Mouse (Mus musculus) large intestine, adult 2 months (tissue): Measurements from ENCODE around the gene Slc28a2. TPM values are rescaled to one million over a fixed set of nuclear protein-coding genes. Genes with fewer than 3 reads are reported as not detected.
A peak's percentile ranks its signal among the peaks of the same experiment; 100 is the strongest.
"Not testable (repeated sequence)": the region's sequence is repeated elsewhere in the genome, so short reads cannot be mapped to it uniquely, and the experiment has no call there.

Source experiments
- DNase-seq: peaks from one replicate; pipeline ENCODE4 v3.0.0-alpha.2; 2012; ENCODE audit warnings: low read depth, low spot score
- WGBS: fragments of 180-500 bp; shearing (Covaris S2); methylation state at CpG from one replicate; pipeline ENCODE4 v1.1.7; 2018; 5-methylcytosine and 5-hydroxymethylcytosine counted together
- polyA plus RNA-seq: library from polyadenylated mRNA; depleted of rRNA; stranded (reverse); fragments of >200 nt; gene quantifications from 2 replicates; pipeline ENCODE4 v1.2.3, GENCODE M21; 2012; rRNA removed

Slc28a2 gene
- polyA plus RNA-seq: 30.9 and 99.3 TPM in 2 replicates

DNA sequence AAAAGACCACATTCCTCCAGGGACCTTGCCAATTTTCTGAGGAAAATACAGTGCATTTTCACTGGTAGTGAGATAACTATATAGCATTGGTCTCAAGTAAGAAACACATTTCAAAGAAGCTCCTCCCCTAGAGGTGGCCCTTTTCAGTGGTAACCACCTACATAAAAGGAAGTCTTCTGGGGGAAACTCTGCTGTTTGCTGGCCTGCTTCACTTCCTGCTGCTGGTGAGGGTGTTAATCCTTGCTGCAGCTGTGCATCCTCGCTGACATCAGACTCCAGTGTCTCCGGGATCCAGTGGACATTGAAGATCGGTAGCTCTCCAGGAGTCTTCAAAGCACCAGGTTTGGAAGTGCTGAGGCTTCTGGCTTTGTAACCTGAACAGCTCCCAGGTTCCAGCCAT is at the start of gene Slc28a2:
TSS of gene Slc28a2 (plus strand) at position 278 of the 400 bp plus-strand sequence.
- WGBS: 23% methylated on average over 3 of the region's 3 CpGs

DNA sequence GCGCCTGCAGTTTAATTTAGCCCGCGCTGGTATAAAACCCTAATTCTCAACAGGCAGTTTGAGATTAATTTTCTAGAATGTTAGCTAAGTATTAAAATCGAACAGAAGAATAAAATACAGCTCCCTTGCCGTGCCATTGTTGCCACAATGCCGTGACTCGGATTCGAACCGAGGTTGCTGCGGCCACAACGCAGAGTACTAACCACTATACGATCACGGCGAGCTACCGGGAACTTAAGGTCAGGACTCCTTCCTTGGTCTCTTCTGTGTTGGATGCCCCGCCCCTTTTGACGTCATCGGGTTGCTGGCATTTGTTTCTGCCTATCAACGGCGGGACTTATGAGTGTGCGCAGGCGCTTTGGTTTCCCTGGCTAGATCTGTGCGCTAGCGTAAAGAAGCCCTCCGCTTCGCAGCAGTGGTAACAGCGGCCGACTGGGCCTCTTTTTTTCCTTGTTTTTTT is 49.0 kb upstream of the Slc28a2 start:
- WGBS: under 1% methylated on average over 28 of the region's 28 CpGs
- peak; percentile 75 for DNase-seq

More for the DNA sequence above, at the start of gene Slc28a2:
- DNase-seq: not testable (repeated sequence)

DNA sequence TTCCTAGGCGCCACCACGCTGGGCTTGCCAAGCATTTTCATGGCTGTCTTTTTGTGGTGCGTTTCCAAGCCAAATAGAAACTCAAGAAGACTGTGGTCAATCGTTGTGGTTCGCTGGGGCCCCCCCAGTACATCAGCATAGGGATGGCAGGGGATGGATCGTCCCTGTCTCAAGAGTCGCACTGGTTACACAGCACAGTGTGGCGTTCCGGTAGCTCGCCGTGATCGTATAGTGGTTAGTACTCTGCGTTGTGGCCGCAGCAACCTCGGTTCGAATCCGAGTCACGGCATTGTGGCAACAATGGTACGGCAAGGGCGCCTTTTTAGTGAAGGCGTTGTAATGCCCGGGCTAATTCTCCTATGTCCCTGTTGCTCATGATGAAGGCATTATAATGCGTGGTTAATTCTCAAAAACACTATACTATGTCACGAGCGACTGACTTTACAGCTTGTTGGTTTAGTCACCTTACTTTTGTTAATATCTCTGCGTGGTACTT is 48.5 kb upstream of the Slc28a2 start:
- under 1% methylated on average over 26 of the region's 26 CpGs for WGBS
- DNase-seq: no peak

DNA sequence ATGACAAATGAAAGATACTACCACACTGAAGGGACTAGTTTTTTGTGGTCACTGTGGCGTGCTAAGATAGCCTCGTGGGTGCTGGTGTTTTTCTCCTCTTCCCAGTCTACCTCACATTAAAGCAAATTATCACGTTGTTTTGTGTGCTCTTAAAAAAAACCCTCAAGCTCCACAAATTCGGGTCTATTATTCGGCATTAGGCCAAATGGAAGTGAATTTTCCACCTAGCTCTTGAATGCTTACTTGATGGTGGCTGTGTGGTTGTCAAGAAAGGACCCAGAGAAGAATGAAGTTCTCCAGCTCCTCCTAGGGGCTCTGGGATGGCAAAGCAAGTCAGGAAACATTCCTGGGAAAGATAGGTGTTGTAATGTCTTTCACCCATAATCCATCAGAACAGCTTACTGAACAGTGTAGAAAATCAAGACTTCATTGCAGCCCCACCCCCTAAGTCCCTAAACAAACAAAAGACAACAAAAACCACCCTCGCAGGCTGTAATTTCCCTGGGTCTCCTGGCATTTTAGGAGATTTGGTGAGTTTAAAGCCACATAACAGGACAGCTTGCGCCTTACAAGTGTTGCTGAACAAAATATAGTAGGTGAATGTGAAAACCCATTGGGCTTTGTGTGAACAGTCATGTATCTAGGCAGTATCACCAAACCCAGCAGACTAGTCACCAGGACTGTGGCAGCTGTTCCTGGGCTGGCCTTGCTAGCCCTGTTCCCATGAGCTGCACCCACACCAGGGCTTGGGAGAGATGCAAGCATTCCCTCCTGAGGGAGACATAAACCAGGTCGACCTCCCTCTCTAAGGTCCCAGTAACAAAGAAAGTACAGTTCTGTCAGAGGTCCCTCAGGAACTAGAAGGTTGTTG is 47.6 kb upstream of the Slc28a2 start:
- WGBS: 21% methylated on average over 8 of the region's 8 CpGs
- DNase-seq: no peak

DNA sequence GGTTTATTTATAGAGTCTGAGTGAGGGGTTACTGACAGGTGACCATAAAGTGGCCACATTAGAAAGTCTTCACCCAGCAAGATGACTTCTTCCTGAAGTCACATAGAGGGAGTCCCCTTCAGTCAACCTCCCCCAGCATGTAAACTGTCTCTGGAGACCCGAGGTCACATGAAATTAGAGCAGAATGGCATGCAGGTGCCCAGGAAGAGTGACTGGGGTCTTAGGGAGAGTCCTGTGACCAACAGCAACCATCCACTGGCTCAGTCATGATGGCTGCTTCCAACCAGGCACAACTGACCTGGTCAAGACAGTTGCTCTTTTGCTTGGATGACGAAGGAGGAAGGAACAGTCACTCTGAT is 47.0 kb upstream of the Slc28a2 start:
- no peak for DNase-seq
- WGBS: 57% methylated on average over 2 of the region's 2 CpGs

DNA sequence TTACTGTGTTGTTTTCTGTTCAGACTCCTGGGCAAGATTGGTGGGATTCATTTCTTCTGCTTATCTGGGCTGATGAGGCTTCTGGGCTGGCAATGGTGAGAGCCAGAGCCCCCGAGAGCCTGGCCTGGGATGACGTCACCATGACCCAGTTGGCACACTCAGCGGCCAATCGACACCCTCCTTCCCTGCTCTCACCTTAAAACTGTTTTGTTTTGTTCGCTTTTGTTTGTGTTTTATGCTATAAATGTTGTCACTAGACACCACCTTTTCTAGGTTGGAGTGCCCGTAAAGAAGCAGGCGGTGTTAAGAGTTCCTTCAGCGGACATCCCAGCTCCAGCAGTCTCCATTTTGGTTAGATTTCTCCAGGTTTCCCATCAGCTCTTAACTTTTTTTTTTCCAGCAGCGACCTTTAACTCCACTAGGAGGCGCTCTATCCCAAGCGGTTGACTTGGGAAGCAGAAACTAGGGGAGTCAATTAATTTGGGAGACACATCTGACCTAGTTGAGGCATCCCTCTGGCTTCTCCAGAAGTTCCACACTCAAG is 45.4 kb upstream of the Slc28a2 start:
- 7% methylated on average over 11 of the region's 11 CpGs for WGBS
- DNase-seq: no peak

DNA sequence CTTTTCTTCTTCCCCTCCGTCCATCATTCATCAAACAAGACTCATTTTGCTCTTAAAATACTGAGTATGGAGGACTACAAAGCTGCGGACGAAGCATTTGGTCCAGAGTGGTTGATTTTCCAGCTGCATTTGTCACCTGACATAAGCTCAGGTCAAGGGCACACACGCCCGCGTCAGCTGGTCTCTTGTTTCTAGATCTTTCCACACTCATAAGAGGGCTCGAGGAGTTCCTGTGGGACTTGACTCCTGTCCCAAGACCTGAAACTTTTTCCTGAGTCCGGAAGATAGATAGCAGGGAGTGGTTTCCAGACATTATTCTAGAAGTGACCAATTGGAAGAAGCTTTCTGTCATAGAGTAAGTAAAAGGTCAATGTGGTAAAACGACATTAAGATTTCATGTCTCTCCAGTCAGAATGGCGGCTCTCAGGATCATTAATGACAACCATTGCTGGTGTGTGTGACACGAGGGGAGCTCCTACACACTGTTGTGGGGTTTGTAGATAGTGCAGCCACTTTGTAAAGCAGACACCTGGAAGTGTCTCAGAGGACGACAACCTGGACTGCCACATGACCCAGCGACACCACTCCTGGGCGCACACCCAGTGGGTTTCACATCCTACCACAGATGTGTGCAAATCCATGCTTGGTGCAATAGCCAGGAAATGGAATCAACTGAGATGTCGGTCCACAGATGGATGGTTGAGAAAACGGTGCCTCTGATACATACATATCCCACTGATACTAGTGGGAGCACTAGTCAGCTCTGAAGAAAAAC is 44.8 kb upstream of the Slc28a2 start:
- DNase-seq: no peak
- 75% methylated on average over 16 of the region's 16 CpGs for WGBS

DNA sequence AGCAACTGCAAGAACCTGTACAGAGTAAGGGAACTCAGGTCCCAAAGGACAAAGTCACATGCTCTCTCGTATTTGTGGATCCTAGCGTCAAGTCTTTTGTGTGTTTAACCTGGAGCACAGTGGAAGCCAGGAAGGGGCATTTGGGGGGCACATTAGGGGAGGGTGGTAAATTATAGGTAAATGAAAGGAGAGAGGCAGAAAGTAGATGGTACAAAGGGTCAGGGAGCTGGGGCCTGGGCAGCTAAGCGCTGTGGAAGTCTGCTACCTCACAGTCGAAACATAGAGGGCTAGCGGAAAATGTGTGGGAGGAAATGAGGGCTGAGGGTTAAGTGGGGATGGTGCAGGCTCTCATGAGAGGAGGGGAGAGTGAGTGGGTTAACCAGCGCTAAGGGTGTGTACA is 44.2 kb upstream of the Slc28a2 start:
- 87% methylated on average over 6 of the region's 6 CpGs for WGBS
- no peak for DNase-seq

DNA sequence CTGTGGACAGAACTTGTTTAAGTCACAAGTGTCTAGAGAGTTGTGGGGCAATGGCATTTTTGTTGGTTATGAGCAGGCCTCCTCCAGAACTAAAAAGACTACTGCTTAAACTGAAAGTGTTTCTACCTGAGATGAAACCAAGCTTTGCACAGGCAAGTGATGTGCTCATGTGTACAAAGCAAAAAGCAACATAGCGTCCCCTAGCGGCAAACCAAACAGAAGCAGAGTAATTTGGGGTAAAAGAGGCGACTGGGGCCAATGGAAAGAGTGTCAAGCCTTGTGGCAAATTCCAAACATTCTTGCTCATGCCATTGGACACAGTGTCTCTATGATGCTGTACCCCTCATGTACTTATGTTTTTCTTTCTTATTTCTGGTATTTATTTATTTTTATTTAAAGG is 41.2 kb upstream of the Slc28a2 start:
- 41% methylated on average over 3 of the region's 3 CpGs for WGBS
- DNase-seq: no peak

DNA sequence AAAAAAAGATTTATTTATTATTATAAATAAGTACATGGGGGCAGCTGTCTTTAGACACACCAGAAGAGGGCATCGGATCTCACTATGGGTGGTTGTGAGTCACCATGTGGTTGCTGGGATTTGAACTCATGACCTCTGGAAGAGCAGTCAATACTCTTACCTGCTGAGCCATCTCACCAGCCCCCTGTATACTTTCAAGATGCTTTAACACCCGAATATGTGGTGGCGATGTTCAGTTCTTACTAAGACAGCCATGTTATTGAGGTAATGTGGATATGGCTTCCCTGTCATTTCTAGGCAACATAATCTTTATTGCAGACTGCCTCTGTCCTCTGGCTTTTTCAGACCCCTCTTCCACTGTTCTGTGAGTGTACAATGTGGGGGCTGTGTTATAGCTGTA is 39.1 kb upstream of the Slc28a2 start:
- WGBS: 89% methylated on average over 3 of the region's 3 CpGs
- not testable (repeated sequence) for DNase-seq

DNA sequence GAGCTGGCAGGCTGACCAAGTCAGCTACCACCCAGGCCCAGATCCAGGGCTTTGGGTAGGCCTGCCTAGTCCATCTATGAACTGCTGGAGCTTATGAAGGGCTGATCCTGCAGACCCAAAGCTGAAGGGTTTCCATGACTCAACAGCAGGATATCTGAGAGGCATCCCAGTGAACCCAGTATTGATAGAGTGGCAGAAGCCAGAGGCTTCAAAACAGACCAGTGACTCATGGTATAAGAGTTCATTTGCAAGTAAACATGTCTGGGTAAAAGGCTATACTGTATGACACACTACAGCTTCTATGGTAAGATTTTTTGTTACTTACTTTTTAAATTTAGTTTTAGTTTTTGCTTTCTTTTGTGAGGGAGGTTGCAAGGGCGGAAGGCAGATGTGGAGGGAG is 30.1 kb upstream of the Slc28a2 start:
- WGBS: 84% methylated on average over 1 of the region's 1 CpGs
- no peak for DNase-seq

DNA sequence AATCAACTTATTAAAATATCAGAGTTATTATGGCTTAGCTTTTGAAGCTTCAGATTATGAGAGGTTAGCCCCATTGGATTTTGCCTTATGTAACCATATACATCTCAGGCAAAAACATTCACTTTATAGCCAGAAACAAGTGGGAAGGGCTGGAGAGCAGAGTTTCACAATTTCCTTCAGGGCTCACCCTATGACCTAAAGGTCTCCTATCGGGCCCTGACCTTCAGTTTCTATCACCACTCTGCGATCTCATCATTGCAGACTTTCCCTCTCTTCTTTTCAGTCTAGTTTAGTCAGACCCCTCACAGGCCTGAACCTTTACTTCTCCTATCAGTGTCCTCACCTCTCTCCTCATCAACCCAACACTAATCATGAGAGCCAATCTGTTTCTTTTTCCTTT is 18.7 kb upstream of the Slc28a2 start:
- DNase-seq: no peak
- 72% methylated on average over 2 of the region's 2 CpGs for WGBS

DNA sequence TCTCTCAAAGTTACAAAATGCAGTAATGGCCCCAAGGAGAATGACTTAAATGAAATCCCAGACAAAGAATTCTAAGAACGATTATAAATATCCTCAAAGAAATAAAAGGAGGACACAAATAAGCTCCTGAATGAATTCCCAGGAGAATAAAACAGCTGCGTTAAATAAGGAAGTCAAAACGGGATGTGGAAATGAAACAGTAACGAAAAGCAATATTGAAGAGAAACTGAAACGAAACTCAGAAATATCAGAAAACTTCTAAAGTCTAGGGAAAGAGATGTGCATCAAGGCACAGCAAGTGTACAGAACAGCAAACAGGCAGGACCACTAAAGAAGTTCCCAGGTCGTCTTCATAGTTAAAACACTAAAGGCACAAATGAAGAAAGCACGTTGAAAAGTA is 17.3 kb upstream of the Slc28a2 start:
- no peak for DNase-seq
- WGBS: 63% methylated on average over 7 of the region's 7 CpGs

DNA sequence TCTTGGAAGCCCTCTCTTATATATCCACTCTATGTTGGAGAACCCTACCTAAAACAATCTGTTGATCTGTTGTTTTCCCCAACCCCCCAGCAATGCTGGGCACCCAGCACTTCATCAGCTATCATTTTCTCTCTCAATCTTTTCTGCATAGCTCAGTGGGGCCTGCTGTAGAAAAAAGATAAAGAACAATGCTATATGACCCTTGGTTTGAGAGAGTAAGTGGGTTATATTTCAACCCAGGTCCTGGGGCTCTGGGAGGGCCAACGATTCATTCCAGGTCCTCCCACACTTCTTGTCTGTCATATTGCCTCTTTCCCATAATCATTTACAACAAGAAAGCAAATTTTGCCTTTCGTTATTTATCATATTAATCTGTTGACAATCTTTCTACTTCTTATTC is 368 bp downstream of the Slc28a2 start:
- not testable (repeated sequence) for DNase-seq
- WGBS: 46% methylated on average over 2 of the region's 2 CpGs

DNA sequence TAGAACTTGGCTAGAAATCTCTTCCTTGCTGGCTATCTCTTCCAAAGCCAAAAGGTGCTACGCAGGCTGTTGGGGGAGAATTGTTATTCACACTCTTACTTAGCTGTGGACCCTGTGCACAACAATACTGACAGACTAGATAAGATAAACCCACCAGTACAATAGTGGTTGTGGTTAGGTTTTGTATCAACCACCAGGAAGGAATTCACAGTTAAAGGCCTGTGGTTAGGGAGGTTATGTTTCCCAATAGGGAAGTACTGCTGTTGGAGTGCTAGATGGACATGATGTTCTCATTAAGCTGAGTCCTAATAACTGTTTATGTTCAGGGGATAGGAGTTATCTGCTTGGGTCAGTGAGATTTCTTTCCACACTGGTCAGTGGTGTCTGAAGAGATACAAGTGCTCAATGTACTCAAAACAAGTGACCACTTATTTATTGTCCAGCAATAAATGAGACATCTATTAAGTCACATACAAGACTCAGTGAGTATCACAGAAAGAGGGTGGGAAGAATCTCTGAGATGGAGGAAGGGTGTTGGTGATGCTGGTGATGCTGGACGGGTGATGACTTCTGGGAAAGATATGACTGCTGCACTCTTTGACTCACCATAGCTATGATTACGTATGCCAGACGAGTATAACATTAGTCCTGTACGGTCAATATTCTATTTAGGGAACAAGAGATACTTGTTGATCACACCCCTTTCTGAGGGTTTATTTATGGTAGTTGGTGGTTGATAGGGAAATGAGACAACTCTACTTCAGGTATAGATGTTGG is 12.6 kb downstream of the Slc28a2 start:
- DNase-seq: not testable (repeated sequence)
- 85% methylated on average over 5 of the region's 5 CpGs for WGBS

DNA sequence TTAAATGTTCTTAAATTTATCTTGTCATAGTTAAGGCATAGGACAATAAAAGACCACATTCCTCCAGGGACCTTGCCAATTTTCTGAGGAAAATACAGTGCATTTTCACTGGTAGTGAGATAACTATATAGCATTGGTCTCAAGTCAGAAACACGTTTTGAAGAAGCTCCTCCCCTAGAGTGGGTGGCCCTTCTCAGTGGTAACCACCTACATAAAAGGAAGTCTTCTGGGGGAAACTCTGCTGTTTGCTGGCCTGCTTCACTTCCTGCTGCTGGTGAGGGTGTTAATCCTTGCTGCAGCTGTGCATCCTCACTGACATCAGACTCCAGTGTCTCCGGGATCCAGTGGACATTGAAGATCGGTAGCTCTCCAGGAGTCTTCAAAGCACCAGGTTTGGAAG is 14.2 kb downstream of the Slc28a2 start:
- WGBS: 4% methylated on average over 3 of the region's 3 CpGs
- DNase-seq: not testable (repeated sequence)

DNA sequence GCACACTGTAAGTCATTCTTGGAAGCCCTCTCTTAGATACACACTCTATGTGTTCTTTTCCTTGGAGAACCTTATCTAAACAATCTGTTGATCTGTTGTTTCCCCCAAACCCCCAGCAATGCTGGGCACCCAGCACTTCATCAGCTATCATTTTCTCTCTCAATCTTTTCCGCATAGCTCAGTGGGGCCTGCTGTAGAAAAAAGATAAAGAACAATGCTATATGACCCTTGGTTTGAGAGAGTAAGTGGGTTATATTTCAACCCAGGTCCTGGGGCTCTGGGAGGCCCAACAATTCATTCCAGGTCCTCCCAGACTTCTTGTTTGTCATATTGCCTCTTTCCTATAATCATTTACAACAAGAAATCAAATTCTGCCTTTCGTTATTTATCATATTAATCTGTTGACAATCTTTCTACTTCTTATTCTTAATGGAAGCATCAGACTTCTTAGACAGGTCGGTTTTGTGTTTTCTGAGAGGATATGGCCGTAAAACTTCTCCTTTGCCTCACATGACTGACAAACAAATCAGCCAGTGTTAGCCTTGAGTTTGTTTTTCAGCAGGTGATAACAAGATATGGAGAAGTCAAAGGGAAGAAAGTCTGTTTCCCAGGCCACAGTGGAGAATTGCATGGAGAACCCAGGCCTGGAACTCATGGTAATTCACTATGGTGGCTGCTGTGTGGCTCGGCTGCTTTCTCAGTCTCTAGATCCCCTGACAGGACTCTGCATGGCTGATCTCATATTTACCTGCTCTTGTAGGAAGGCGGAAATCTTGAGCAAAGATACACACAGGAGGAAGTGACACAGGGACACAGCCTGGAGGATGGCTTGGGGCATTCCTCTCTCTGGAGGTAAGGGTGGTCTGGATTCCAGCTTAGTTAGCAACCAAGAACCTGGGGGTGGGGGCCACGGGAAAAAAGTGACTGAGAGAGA is 15.0 kb downstream of the Slc28a2 start:
- no peak for DNase-seq
- 48% methylated on average over 7 of the region's 7 CpGs for WGBS

DNA sequence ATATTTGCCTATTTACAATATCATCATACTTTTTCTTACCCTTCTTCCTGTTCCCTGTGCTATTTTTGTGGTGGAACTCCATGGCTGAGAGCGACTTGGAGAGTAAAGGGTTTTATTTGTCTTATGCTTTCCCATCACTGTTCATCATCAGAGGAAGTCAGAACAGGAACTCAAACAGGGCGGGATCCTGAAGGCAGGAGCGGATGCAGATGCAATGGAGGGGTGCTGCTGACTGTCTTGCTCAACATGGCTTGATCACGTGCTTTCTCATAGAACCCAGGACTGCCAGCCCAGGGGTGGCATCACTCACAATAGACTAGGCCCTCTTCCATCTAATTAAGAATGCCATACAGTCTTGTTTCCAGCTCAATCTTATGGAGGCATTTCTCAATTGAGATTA is 24.1 kb downstream of the Slc28a2 start:
- WGBS: 80% methylated on average over 4 of the region's 4 CpGs
- no peak for DNase-seq

DNA sequence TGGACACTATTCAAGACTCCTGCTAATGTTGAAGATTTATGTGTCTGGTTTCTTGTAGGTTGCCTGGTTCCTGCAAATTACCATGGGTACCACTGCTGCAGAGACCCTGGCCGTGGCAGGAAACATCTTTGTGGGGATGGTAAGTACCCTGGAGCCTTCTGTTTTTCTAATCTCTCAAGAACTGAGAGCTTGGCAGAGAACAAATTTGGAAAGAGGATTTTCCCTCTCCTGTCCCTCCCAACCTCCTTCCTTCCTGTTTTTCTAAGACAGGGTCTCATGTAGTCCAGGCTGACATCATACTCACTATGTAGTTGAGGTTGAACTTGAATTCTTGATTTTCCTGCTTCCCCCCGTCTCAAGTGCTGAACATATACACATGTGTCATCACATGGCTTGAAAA is 26.1 kb downstream of the Slc28a2 start:
- WGBS: 73% methylated on average over 2 of the region's 2 CpGs
- no peak for DNase-seq
